Mouse (Mus musculus) common myeloid progenitor, adult 5-6 weeks (primary cell): Measurements from ENCODE around the gene Pip4k2b. TPM values are rescaled to one million over a fixed set of nuclear protein-coding genes. Genes with fewer than 3 reads are reported as not detected.
"Not testable (repeated sequence)": the region's sequence is repeated elsewhere in the genome, so short reads cannot be mapped to it uniquely, and the experiment has no call there.

Experiments used
- ATAC-seq: replicated peaks from 2 replicates; pipeline ENCODE4 v1.8.0; 2016; ENCODE audit warnings: low read depth, mild to moderate bottlenecking, moderate TSS enrichment, inconsistent platforms; ENCODE audit not compliant: poor library complexity, severe bottlenecking
- total RNA-seq: library from RNA; stranded (forward); fragments of 200-1000, 187-1606 nt; gene quantifications from 2 replicates; pipeline ENCODE4 v1.2.3, GENCODE M21; 2017

Gene Pip4k2b
- total RNA-seq, 1 experiment from 2014 or later, result 55.8 TPM

- no peak for ATAC-seq
These were observed 13.6 kb upstream of the Pip4k2b start for GRCm38 (mm10) chr11:97758125-97758524.

- ATAC-seq, result no peak
These were observed 8.8 kb upstream of the Pip4k2b start for GRCm38 (mm10) chr11:97753277-97753676.

- no peak for ATAC-seq
These were observed 4.0 kb upstream of the Pip4k2b start for GRCm38 (mm10) chr11:97748496-97748895.

- no peak for ATAC-seq
These were observed 3.3 kb upstream of the Pip4k2b start for GRCm38 (mm10) chr11:97747773-97748172.

- ATAC-seq, result no peak
These were observed 822 bp upstream of the Pip4k2b start for GRCm38 (mm10) chr11:97745331-97745721.

GRCm38 (mm10) chr11:97744718-97745330, 320 bp upstream of the Pip4k2b start:
- ATAC-seq, result peak; percentile 96

GRCm38 (mm10) chr11:97743423-97743822, 1.1 kb downstream of the Pip4k2b start:
- no peak for ATAC-seq

GRCm38 (mm10) chr11:97742591-97742990, 1.9 kb downstream of the Pip4k2b start:
- no peak for ATAC-seq

GRCm38 (mm10) chr11:97742157-97742556, 2.3 kb downstream of the Pip4k2b start:
- ATAC-seq, result no peak

- no peak for ATAC-seq
These were observed 4.3 kb downstream of the Pip4k2b start for GRCm38 (mm10) chr11:97740190-97740589.

GRCm38 (mm10) chr11:97739155-97739554, 5.3 kb downstream of the Pip4k2b start:
- no peak for ATAC-seq

- ATAC-seq, result 0 out of 2 replicates have a peak, but pooled peaks have one; percentile 28
These were observed 5.8 kb downstream of the Pip4k2b start for GRCm38 (mm10) chr11:97738703-97739102.

GRCm38 (mm10) chr11:97737600-97737999, 6.9 kb downstream of the Pip4k2b start:
- no peak for ATAC-seq

- ATAC-seq, result no peak
These were observed 7.9 kb downstream of the Pip4k2b start for GRCm38 (mm10) chr11:97736645-97737044.

GRCm38 (mm10) chr11:97734810-97735209, 9.7 kb downstream of the Pip4k2b start:
- ATAC-seq, result not testable (repeated sequence)

GRCm38 (mm10) chr11:97733689-97734088, 10.8 kb downstream of the Pip4k2b start:
- ATAC-seq, result no peak

GRCm38 (mm10) chr11:97728730-97729129, 15.8 kb downstream of the Pip4k2b start:
- peak; percentile 2; the same call in 1 of the 2 replicates for ATAC-seq

GRCm38 (mm10) chr11:97728311-97728710, 16.2 kb downstream of the Pip4k2b start:
- peak; percentile 93 for ATAC-seq

- peak; percentile 39 for ATAC-seq
These were observed 20.8 kb downstream of the Pip4k2b start for GRCm38 (mm10) chr11:97723709-97724108.

GRCm38 (mm10) chr11:97721338-97721737, 23.2 kb downstream of the Pip4k2b start:
- ATAC-seq, result no peak

- no peak for ATAC-seq
These were observed 25.5 kb downstream of the Pip4k2b start for GRCm38 (mm10) chr11:97719041-97719440.

GRCm38 (mm10) chr11:97718281-97718860, 26.1 kb downstream of the Pip4k2b start:
- peak; percentile 65 for ATAC-seq
